Mouse (Mus musculus) thymus, adult 2 months (tissue): ENCODE measurements around the gene Pik3r2. TPM values are rescaled to one million over a fixed set of nuclear protein-coding genes. Genes with fewer than 3 reads are reported as not detected.

Experiments used
- DNase-seq: peaks from one replicate; pipeline ENCODE4 v3.0.0; 2021
- H3K27ac ChIP-seq: fragments of 200-500 bp; 2 replicates; pipeline ENCODE4 v1.5.1; 2012; ENCODE audit warnings: low read length, control low read depth; ENCODE audit not compliant: control insufficient read depth, insufficient read depth
- H3K27me3 ChIP-seq: fragments of 200-500 bp; 2 replicates; pipeline ENCODE4 v1.6.1; 2012; ENCODE audit warnings: mild to moderate bottlenecking, low read length, moderate library complexity, mixed read lengths; ENCODE audit not compliant: control insufficient read depth, insufficient read depth
- H3K36me3 ChIP-seq: fragments of 200-500 bp; 2 replicates; pipeline ENCODE4 v1.6.1; 2012; ENCODE audit warnings: mild to moderate bottlenecking, low read length, moderate library complexity; ENCODE audit not compliant: control insufficient read depth, insufficient read depth
- H3K4me1 ChIP-seq: fragments of 200-500 bp; replicated peaks from 2 replicates; pipeline ENCODE4 v1.6.1; 2012; ENCODE audit warnings: low read length; ENCODE audit not compliant: control insufficient read depth, insufficient read depth
- H3K4me3 ChIP-seq: fragments of 200-500 bp; 2 replicates; pipeline ENCODE4 v1.5.1; 2012; ENCODE audit warnings: mild to moderate bottlenecking, low read length, control low read depth, moderate library complexity; ENCODE audit not compliant: control insufficient read depth, insufficient read depth
- CTCF ChIP-seq: fragments of 200-500 bp; IDR thresholded peaks from 2 replicates; pipeline ENCODE4 v1.5.1; 2012; ENCODE audit warnings: mild to moderate bottlenecking, control low read depth, low read length, moderate library complexity, borderline replicate concordance; ENCODE audit not compliant: control insufficient read depth, poor library complexity, insufficient read depth; ENCODE audit errors: extremely low read depth
- POLR2A ChIP-seq: fragments of 200-500 bp; IDR thresholded peaks from 2 replicates; pipeline ENCODE4 v1.6.1; 2012; ENCODE audit warnings: mild to moderate bottlenecking, low read length, control low read depth, moderate library complexity; ENCODE audit not compliant: control insufficient read depth, poor library complexity, insufficient read depth; ENCODE audit errors: extremely low read depth
- whole genome bisulfite sequencing: fragments of 180-500 bp; shearing (Covaris S2); methylation state at CpG from one replicate; pipeline ENCODE4 v1.1.7; 2018; 5-methylcytosine and 5-hydroxymethylcytosine counted together
- polyA plus RNA-seq: library from polyadenylated mRNA; depleted of rRNA; stranded (reverse); fragments of >200 nt; gene quantifications from 2 replicates; pipeline ENCODE4 v1.2.3, GENCODE M21; 2012

The Pik3r2 gene
- polyA plus RNA-seq, 1 experiment: 136 TPM

- TF ChIP-seq POLR2A (no peak), CTCF (no peak)
- Histone ChIP-seq H3K27me3 (no peaks in the 10 kb centered on the region), H3K27ac (no peak overlapping the region), H3K4me1 (peaks cover 17% of the 10 kb centered on the region), H3K36me3 (peaks cover 7% of the 10 kb centered on the region), H3K4me3 (no peak overlapping the region)
- 96% methylated on average over 18 of the region's 18 CpGs for WGBS
- no peak for DNase-seq
Measured at GRCm38 (mm10) chr8:70774740-70775139, 1.8 kb downstream of the Pik3r2 start.

- Histone ChIP-seq H3K4me1 (peaks cover 19% of the 10 kb centered on the region), H3K27me3 (no peaks in the 10 kb centered on the region), H3K4me3 (no peak overlapping the region), H3K27ac (no peak overlapping the region), H3K36me3 (no peaks in the 10 kb centered on the region)
- no peak for TF ChIP-seq POLR2A
- TF ChIP-seq CTCF: no peak
- no peak for DNase-seq
- 83% methylated on average over 9 of the region's 9 CpGs for WGBS
Measured at GRCm38 (mm10) chr8:70773833-70774232, 2.7 kb downstream of the Pik3r2 start.

GRCm38 (mm10) chr8:70773410-70773809 lies 3.1 kb downstream of the Pik3r2 start:
- H3K36me3 ChIP-seq: no peaks in the 10 kb centered on the region
- 83% methylated on average over 5 of the region's 5 CpGs for WGBS
- H3K4me1 ChIP-seq: peaks cover 23% of the 10 kb centered on the region
- H3K27me3 ChIP-seq: no peaks in the 10 kb centered on the region
- H3K4me3 ChIP-seq: no peak overlapping the region
- TF ChIP-seq CTCF: no peak
- no peak for TF ChIP-seq POLR2A
- no peak overlapping the region for H3K27ac ChIP-seq
- no peak for DNase-seq

- TF ChIP-seq POLR2A (no peak), CTCF (no peak)
- Histone ChIP-seq H3K36me3 (no peaks in the 10 kb centered on the region), H3K4me1 (peaks cover 19% of the 10 kb centered on the region), H3K27ac (no peak overlapping the region), H3K27me3 (no peaks in the 10 kb centered on the region), H3K4me3 (no peak overlapping the region)
- WGBS: 90% methylated on average over 9 of the region's 9 CpGs
- DNase-seq: no peak
Measured at GRCm38 (mm10) chr8:70772890-70773289, 3.6 kb downstream of the Pik3r2 start.

- no peak for DNase-seq
- H3K27ac ChIP-seq: no peak overlapping the region
- peaks cover 20% of the 10 kb centered on the region for H3K4me1 ChIP-seq
- 97% methylated on average over 13 of the region's 13 CpGs for WGBS
- no peaks in the 10 kb centered on the region for H3K27me3 ChIP-seq
- H3K36me3 ChIP-seq: no peaks in the 10 kb centered on the region
- no peak for TF ChIP-seq CTCF
- no peak for TF ChIP-seq POLR2A
- no peak overlapping the region for H3K4me3 ChIP-seq
Measured at GRCm38 (mm10) chr8:70772075-70772474, 4.4 kb downstream of the Pik3r2 start.

GRCm38 (mm10) chr8:70771217-70771616 lies 5.3 kb downstream of the Pik3r2 start:
- no peaks in the 10 kb centered on the region for H3K36me3 ChIP-seq
- H3K4me3 ChIP-seq: no peak overlapping the region
- 69% methylated on average over 7 of the region's 7 CpGs for WGBS
- H3K4me1 ChIP-seq: peaks cover 29% of the 10 kb centered on the region
- no peak for TF ChIP-seq POLR2A
- TF ChIP-seq CTCF: no peak
- H3K27me3 ChIP-seq: no peaks in the 10 kb centered on the region
- H3K27ac ChIP-seq: no peak overlapping the region
- DNase-seq: no peak

GRCm38 (mm10) chr8:70770748-70771147 lies 5.8 kb downstream of the Pik3r2 start:
- TF ChIP-seq CTCF (no peak), POLR2A (no peak)
- Histone ChIP-seq H3K27me3 (no peaks in the 10 kb centered on the region), H3K4me3 (no peak overlapping the region), H3K36me3 (no peaks in the 10 kb centered on the region), H3K27ac (no peak overlapping the region), H3K4me1 (peaks cover 30% of the 10 kb centered on the region)
- DNase-seq: no peak
- 98% methylated on average over 13 of the region's 13 CpGs for WGBS
